Mouse (Mus musculus): Measurements from ENCODE around the gene Uqcc3. TPM values are rescaled to one million over a fixed set of nuclear protein-coding genes. Genes with fewer than 3 reads are reported as not detected.
"Not testable (repeated sequence)": the region's sequence is repeated elsewhere in the genome, so short reads cannot be mapped to it uniquely, and the experiment has no call there.

Uqcc3 gene
- total and polyA plus RNA-seq, 3 experiments = 18.1 to 76.9 (median 48.7) TPM

DNA sequence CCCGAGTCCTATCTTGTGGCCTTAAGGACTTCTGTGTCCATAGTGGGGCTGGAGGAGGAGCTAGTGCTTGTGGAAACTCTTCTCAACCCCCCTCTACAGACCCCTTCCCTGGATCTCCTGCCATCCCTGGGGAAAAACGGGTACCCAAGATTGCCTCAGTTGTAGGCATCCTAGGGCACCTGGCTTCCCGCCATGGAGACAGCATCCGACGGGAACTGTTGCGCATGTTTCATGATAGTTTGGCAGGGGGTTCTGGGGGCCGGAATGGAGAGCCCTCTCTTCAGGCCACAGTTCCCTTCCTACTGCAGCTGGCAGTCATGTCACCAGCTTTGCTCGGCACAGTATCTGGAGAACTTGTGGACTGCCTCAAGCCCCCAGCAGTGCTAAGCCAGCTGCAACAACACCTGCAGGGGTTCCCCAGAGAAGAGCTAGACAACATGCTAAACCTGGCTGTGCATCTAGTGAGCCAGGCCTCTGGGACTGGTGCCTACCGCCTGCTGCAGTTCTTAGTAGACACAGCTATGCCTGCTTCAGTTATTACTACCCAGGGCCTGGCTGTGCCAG, 14.8 kb upstream of the Uqcc3 start:
- DNase-seq = no peak

DNA sequence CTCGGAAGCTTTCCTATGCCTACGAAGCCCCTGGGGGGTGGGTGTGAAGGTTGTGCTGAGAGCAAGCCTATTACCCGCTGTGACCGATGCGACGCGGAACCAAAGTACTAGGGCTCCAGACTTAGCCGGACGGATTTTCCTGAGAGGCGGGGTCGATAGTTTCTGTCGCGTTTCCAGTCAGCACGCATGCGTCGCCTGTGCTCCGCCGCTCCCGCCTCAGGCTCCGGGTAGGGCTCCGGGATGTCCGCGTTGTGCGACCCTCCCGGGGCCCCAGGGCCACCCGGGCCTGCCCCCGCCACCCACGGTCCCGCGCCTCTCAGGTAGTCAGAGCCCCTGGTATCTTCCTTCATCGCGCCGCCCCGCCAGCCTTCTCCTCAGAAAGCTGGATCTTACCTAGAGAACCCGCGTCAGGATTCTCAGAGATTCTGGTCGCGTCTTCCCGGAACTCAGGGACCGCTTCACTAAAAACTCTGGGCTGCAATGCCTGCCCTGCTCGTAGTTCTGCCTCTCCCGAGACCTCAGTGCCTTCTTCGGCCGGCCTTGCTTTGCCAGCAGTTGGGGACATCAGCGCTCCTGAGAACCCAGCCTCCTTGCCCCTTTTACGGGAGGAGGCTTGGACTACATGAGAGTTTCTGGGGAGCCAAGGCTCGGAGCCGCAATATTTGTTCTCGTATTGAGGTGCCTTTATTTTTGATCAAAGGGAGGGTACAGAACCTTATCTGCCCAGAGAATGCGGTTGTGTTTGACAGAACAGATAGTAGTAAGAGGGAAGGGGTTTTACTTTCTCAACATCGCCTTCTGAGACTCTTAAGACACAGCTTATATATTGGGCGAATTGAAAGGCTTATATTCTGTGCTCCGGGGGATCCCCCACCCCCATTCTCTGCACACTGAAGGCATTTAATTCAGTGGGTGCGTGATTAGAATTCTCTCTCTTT, 12.4 kb upstream of the Uqcc3 start, which contains the start of gene Ints5:
Gene Ints5 (plus strand): TSS at position 177 of the 938 bp plus-strand sequence.
- DNase-seq = peak; percentile 89

DNA sequence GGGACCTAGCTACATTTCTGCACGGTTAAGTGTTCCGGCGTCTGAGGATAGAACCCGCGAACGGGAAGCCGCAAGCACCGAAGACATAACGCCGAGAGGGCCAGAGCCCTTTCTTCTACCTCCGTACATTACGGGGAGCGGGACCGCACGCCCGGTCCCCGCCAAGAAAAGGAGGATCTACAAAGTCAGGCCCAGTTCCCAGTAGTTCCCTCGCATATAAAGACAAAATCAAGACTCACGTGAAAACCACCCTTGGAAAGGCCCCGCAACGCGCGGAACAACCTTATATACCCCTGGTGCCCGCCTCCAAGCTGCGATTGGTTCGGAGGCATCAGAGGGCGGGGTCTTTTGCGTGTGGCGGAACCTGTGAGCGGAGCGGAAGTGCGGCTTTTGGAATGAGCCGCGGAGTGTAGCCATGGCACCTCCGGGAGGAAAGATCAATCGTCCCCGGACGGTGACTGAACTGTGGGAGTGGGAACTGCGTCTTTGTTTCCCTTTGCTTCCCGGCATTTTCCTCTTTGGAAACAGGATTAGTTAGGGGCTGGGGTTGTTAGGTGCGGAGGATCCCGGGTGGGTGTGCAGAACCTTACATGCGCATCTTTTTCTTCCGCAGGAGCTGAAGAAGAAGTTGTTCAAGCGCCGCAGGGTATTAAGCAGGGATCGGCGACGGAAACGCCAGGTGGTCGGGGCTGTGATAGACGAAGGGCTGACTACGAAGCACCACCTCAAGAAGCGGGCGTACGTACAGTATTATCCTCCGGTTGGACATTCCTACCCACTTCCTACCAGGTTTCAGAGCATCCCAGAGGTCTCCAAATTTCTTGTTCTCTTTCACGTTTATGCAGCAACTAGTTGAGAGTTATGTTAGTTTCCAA, 8.0 kb upstream of the Uqcc3 start, which contains the start of the genes 1810009A15Rik and Gm49416:
Gene 1810009A15Rik (plus strand): TSS at position 343 of the 875 bp plus-strand sequence.
Gene Gm49416 (plus strand): TSS at position 416 of the 875 bp plus-strand sequence.
- peak; percentile 96 for DNase-seq

DNA sequence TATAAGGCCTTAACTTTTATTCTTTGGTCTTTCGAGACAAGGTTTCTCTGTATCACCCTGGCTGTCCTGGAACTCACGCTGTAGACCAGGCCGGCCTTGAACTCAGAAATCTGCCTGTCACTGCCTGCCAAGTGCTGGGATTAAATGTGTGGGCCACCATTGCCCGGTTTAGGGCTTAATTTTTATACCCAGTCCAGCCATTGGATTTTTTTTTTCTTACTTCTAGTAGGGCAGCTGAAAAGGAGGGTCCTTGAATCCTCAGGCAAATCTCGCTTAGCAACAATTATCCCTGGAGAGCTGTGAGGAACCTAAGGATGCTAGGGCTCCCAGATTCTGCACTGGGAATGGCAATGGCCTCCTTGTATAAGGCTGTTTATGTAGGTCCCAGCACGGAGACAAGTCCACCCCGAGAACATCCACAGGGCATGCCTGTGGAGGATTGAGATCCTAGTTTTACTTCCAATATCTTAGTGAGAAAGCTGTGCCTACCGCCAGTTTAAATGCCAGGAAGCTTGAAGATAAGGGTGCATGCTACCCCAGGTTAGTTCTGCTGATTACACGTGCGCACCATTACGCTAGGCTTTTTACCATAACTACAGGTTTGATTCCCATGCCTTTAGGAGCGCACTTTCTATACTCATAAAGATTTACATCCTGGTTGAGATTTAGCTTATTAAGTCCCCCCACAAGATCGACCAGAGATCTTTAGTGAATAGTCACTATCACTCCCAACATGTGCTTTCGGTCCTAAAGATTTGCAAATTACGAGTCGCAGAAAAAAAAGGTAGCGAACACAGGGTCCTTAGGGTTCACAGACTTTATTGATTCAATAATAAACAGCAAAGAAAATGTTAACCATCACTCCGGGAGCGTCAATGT, 7.1 kb upstream of the Uqcc3 start:
- no peak for DNase-seq

DNA sequence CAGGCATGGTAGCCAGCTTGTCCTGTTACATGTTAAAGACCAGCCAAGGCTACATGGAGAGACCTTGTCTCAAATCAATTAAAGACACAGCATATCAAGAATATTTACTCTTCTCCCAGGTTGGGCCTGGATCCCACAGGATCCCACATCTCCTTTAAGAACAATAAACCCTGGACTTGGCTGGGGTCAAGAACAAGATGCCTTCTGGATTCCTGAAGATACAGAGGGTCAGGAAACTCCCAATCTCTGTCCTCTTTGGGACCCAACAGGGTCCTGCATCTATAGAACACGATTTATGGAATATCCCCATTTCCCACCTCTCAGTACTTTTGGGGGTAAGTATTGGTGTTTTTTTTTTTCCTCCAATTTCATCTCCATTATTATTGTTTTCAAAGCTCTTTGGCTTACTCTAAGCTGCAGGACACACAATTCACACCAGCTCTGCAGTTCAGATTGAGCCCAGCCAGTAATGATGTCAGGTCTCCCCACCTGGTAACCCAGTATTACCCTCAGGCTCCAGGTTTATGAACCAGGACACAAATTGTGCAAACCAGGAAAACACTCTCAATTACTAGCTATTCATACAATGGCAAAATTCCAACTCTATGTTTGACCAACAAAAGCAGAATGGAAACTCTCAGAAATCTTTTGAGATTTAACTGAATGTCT, 6.3 kb upstream of the Uqcc3 start:
- no peak for DNase-seq

DNA sequence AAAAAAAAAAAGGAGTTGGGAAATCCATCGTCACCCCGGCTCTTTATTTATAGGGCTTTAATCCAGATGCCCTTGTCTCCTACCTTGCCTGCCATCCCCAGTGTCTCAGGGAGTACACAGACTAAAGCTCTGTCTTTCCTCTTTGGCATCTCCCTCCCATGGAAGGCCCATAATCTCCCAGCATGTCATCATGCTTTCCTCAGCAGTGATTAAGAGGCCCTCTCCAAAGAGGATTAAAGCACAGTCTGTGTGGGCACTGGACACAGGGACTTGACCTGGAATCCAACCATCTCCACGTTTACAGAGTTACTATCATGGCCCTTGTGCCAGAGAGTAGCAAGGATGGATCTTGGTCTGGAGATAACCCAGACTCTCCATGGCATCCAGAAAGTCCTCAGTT, 2.9 kb upstream of the Uqcc3 start, which contains the start of the genes Lbhd1 and Gm49403:
Gene Lbhd1 (plus strand): TSS at position 117 of the 400 bp plus-strand sequence.
Gene Gm49403 (plus strand): TSS at position 315 of the 400 bp plus-strand sequence.
- DNase-seq = no peak

DNA sequence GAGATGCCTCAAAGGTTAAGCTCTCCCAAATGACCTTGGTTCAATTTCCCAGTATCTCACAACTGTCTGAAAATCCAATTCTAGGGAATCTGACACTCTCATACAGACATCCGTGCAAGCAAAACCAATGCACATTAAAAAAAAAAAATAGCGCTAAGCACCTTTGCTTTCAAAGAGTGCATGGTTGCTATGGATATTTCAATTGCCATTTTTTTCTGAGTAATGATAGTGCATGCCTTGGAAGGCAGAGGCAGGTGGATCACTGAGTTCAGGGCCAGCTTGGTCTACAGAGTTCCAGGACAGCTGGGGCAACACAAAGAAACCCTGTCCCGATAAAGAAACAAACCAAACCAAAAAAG, 290 bp upstream of the Uqcc3 start:
- DNase-seq = no peak

DNA sequence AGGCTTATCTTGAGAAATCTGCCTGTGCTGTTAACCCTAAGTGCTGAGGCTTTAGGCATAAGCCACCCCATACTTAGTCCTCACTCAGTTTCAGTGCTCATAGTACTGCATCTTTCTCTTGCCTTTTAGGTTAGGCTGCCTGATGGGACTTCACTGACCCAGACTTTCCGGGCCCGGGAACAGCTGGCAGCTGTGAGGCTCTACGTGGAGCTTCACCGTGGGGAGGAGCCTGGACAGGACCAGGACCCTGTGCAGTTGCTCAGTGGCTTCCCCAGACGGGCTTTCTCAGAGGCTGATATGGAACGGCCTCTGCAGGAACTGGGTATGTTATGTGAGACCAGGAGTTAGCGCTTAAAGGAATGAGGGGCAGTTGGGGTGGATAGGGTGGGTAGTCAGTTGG, 5.7 kb downstream of the Uqcc3 start:
- no peak for DNase-seq

DNA sequence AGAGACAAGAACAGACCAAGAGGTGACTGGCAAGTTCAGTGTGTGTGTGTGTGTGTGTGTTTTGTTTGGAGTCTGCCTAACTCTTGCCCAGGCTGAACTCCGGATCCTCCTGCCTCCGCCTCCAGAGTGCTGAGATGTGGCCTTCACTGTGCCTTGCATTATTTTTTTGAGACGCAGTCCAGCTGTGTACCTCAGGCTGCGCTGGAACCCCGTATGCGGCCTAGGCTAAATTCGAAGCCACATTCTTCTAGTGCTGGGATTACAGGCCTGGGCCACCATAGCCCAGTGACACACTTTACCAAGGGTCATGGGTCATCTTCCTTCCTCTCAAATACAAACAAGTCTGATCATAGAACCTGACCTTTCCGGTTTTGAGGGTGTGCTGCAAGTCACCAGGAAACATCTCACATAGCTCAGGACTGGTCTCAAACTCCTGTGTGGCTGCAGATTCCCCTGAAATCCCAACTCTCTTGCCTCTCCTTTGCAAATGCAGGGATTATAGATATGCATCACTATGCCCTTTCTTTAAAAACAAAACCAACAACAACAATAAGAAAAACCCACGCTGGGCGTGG, 8.4 kb downstream of the Uqcc3 start:
- DNase-seq = peak; percentile 36

DNA sequence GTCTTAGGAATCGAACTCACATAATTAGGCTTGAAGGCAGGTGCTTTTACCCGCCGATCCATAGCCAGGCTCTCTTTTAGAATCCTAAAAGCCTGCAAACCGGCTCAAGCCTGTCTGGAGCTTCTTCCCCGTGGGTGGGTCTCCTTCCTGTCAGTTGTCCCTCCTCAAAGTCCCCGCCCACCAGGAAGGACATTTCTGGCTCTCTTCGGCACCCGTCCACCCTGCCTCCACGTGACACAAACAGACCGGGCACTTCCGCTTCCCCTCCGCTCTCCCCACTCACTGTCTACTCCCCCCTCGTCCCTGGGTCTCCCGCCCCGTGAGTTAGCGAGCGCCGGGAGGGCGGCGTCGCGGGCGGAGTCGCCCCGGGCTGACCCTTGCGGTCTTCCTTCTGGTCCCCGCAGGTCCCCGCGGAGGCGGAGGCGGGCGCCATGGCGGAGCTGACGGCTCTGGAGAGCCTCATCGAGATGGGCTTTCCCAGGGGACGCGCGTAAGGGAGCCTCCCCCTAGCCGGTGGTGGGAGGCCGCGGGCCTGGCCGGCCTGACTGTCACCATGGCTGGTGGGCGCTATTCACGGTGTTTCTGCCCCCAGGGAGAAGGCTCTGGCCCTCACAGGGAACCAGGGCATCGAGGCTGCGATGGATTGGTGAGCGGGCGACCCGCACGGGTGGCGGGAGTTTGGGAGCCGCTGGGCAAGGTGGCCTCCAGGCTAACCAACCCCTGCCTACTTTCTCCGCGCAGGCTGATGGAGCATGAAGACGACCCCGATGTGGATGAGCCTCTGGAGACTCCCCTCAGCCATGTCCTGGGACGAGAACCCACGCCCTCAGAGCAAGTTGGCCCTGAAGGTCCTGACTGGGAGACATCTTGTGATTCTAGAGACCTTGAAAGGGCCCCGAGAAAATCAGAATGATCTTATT, 9.2 kb downstream of the Uqcc3 start, which contains the start of gene Ubxn1:
Gene Ubxn1 (plus strand): TSS at position 230 of the 920 bp plus-strand sequence.
- DNase-seq = peak; percentile 99

DNA sequence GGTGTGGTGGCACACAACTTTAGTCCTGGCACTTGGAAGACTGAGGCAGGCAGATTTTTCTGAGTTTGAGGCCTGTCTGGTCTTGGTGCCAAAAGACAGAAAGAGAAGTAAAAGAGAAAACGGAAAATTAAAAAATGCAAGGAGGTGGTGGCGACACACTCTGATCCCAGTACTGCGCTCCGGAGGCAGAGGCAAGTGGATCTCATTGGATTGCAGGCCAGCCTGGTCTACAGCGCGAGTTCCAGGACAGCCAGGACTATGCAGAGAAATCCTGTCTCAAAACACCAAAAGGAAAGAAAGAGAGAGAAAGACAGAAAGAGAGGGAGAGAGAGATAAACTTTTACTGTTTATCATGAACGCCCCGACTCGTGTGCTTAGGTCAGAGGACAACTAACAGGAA, 9.9 kb downstream of the Uqcc3 start:
- DNase-seq = no peak

DNA sequence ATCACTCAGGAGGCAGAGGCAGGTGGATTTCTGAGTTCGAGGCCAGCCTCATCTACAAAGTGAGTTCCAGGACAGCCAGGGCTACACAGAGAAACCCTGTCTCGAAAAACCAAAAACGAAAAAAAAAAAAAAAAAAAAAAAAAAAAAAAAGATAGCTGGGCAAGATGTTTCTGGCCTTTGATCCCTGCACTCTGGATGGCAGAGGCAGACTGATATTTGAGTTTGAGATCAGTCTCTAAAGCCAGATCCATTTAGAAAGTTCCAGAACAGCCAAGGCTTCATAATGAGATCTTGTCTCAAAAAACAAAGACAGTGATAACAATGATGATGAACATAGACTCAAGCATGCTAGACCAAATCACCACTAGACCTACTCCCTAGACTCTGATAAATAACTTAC, 10.3 kb downstream of the Uqcc3 start:
- not testable (repeated sequence) for DNase-seq

DNA sequence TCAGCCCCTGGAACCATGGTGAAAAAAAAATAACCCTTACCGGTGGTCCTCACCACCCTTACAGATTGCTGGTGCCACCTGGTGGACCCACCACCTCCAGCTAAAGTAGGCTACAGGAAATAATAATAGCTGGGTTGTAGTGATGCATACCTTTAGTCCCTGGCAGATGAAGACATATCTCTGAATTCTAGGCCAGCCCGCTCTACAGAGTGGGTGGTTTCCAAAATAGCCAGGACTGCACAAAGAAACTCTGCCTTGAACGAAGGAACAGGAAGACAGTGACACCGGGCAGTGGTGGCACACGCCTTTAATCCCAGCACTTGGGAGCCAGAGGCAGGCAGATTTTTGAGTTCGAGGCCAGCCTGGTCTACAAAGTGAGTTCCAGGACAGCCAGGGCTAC, 16.5 kb downstream of the Uqcc3 start:
- DNase-seq = no peak

DNA sequence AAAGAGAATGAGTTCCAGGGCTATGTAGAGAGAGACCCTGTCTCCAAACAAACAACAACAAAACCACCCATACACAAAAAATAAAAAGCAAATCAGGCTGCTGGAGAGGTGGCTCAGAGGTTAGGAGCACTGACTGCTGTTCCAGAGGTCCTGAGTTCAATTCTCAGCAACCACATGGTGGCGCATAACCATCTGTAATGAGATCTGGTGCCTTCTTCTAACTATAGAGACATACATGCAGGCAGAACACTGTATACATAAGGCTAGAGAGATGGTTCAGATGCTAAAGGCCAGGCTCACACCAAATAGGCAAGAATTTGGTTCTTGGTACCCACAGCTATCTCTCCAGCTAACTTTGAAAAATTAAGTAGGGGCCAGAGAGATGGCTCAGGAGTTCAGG, 21.7 kb downstream of the Uqcc3 start:
- no peak for DNase-seq

DNA sequence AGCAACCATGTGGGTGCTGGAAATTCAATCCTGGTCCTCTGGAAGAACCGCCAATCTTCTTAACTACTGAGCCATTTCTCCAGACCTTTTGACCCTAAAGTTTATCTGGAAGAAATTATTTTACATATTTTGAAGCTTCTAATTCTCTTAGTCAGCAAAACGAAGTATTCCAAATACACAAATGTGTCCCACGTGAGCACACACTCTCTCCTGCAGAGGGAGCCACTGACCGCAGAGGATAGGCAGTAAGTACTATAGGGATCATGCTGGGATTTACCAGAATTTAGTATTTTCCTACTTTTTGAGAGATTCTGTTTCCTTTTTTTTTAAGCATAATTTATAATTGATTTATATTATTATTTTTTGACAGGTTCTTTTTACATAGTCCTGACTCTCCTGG, 23.0 kb downstream of the Uqcc3 start:
- DNase-seq = peak; percentile 60

DNA sequence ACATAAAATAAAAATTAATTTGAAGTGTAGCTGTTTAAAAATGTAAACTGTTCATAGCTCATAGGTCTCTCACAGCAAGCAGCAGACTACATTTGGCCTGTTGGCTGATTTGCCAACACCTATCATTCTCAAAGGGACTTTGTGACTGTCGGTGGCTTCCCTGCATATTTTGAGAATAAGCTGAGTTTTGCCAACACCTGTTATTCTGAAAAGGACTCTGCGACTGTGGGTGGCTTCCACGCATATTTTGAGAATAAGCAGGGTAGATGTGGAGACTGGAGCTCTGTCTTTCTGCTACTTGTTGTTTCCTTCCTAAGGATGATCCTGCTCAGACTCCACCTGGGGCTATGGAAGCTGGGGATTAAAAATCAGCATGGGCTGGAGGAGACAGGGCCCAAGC, 27.6 kb downstream of the Uqcc3 start:
- DNase-seq = no peak

DNA sequence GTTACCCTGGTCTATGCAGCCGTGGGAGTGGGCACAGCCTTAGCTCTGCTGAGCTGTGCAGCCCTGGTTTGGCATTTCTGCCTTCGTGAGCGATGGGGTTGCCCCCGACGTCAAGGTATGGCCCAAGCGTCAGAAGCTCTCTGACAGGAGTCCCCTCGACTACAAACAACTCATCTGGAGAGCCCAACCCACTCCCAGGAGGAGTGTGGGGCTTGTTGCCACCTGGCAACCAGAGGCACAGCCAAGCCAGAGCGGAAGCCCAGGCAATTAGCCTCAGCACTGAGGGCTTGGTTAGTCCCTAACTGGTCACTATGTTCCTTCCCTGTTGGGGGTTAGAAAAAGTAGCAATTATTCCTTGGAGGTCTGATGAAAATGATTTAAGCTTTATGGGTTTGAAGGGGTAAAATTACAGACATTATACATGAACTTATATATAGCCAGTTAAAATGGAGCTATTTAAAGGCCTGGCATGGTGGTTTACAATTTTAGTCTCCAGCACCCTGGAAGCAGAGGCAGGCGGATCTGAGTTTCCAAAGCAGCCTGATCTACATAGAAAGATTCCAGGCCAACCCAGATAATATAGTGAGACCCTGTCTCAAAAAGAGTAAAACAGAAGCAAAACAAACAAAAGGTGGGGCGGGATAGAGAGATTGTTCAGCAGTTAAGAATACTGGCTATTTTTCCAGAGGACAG, 28.3 kb downstream of the Uqcc3 start:
- no peak for DNase-seq

DNA sequence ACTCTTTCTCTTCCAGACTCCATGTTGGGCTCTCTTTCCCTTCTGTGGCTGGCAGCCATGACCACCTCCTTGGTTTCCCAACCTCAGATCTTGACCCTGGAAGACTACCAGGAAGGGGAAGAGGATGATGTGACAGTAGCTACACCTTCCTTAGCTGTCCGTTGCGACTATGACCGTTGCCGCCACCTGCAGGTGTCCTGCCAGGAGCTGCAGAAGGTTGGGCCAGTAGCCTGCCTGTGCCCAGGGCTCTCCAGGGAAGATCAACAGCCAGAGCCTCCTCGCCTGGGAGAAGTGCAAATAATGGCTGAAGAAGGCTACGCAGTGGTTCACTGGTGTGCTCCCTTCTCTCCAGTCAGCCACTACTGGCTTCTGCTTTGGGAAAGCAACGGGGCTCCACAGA, 29.1 kb downstream of the Uqcc3 start:
- DNase-seq = no peak
